Mouse (Mus musculus) large intestine, adult 2 months (tissue): ENCODE data around the gene Jup. TPM values are rescaled to one million over a fixed set of nuclear protein-coding genes. Genes with fewer than 3 reads are reported as not detected.
"Not testable (repeated sequence)": the region's sequence is repeated elsewhere in the genome, so short reads cannot be mapped to it uniquely, and the experiment has no call there.

ENCODE experiments used
- DNase-seq: peaks from one replicate; pipeline ENCODE4 v3.0.0-alpha.2; 2012; ENCODE audit warnings: low read depth, low spot score
- WGBS: fragments of 180-500 bp; shearing (Covaris S2); methylation state at CpG from one replicate; pipeline ENCODE4 v1.1.7; 2018; 5-methylcytosine and 5-hydroxymethylcytosine counted together
- polyA plus RNA-seq: library from polyadenylated mRNA; depleted of rRNA; stranded (reverse); fragments of >200 nt; gene quantifications from 2 replicates; pipeline ENCODE4 v1.2.3, GENCODE M21; 2012

Gene Jup
- polyA plus RNA-seq, 1 experiment: 216 TPM

DNA sequence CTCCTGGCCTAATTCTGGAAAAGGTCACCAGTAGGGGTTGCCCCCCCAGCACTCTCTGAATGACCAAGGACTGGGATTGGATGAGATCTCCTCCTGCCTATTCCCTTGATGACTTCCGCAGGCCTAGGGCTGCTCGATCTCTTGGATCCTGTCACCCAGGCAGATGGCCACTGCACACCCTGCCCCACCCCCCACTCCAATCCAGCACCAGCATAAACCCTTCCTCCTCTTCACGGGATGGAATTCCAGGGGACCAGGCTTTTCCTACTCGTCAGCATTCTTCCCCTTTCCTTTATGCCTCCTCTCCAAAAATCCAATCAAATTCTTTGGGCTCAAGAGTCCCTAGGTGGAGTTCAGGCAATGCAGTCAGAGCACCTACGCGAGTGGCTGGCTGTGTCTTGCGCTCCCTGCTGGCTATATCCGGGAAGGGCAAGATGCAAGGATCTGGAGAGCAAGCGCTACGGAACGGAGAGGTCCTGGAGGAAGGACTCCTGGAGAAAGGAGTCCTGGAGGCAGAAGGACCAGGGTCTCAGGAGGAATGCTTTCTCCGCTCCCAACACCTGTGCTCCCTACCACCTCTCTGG is 34.5 kb downstream of the Jup start:
- WGBS: 15% methylated on average over 12 of the region's 12 CpGs
- peak; percentile 46 for DNase-seq

- 11% methylated on average over 8 of the region's 8 CpGs for WGBS
- peak; percentile 38 for DNase-seq
Observed at GRCm38 (mm10) chr11:100362209-100362978, 35.2 kb downstream of the Jup start.

DNA sequence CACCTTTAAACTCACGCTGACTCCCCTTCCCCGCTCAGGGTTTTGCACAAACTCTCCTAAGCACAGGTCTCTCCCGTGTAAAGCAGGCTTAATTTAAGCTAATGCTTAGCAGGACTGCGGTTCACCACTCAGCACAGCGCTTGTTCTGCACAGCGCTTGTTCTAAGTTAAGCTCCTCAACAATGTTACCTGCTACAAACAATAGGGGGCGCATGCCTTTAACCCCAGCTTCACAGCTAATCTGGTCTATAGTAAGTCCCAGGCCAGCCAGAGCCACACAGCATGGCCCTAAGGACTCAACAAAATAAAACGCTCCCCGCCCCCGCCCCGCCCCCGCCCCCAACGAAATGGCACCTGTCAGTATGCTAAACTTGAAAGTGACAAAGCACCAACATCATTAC is 36.5 kb downstream of the Jup start:
- no CpG with 5 or more reads among the region's 13 CpGs for WGBS
- DNase-seq: not testable (repeated sequence)

GRCm38 (mm10) chr11:100360175-100360574 is 37.4 kb downstream of the Jup start:
- DNase-seq: no peak
- 71% methylated on average over 6 of the region's 6 CpGs for WGBS

GRCm38 (mm10) chr11:100357408-100357807 is 40.2 kb downstream of the Jup start:
- no peak for DNase-seq
- 48% methylated on average over 5 of the region's 5 CpGs for WGBS

DNA sequence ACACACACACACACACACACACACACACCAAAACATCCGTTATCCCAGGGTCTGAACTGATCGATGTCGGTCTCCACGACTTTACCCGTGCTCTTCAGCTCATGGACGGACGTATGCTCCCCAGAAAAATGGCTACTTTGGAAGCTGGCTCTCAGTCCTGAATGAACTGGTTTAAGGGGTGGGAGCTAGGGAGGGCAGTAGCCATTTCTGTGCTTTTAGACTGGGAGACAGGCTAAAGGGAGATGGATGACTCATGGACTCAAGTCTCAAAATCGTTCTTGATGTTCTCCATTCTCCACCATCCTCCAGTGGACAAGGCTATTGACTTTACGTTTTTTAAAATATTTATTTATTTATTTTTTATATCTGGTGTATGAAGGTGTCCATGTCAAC is 40.7 kb downstream of the Jup start:
- no peak for DNase-seq
- WGBS: 15% methylated on average over 9 of the region's 9 CpGs

GRCm38 (mm10) chr11:100355972-100356818 is 41.4 kb downstream of the Jup start, which contains the start of gene Hap1:
TSS of gene Hap1 (minus strand) at chr11:100356128.
- 2% methylated on average over 49 of the region's 49 CpGs for WGBS
- DNase-seq: no peak

DNA sequence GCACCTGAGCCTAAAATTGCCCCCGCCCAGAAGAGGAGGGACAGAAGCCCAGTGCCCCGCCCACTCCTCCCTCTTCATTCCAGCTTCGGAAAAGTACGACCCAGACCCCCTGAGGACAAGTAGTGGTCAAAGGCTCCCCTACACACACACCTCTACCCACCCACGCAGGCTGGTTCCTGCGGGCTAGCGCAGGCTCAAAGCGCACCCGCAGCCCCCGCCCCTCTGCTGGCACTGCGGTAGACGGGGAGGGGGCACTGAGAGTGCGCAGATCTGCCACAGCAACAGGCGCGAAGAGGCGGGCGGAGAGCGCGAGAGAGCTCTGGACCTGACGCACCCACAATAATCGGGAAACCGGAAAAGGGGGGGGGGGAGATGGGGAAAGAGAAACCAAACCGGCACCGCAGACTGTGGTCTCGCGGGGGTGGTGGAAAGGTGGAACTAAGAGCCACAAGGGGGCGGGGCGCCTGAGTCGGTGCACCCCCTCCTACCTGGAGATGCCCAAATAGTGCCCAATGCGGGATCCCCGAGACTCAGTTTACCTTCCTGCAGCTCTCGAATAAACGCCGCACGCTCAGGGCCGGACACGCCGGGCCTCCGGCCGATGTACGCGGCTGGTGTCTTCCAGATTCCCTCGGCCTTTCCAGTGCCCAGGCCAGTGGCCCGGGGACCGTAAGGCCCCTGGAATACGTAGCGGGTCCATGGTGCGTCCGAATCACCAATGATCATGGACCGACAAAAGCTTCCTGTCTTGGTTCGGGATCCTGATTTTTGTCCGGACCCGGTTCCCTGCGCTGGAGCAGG is 42.2 kb downstream of the Jup start:
- WGBS: under 1% methylated on average over 54 of the region's 54 CpGs
- no peak for DNase-seq

GRCm38 (mm10) chr11:100352076-100352857 is 45.3 kb downstream of the Jup start:
- WGBS: 42% methylated on average over 10 of the region's 10 CpGs
- no peak for DNase-seq

- 90% methylated on average over 10 of the region's 10 CpGs for WGBS
- no peak for DNase-seq
Observed at GRCm38 (mm10) chr11:100344269-100344668, 53.3 kb downstream of the Jup start.

GRCm38 (mm10) chr11:100335731-100336130 is 61.8 kb downstream of the Jup start:
- no peak for DNase-seq
- 59% methylated on average over 3 of the region's 3 CpGs for WGBS

- 62% methylated on average over 6 of the region's 6 CpGs for WGBS
- no peak for DNase-seq
Observed at GRCm38 (mm10) chr11:100333944-100334457, 63.6 kb downstream of the Jup start, which contains the start of gene Gast. TSS of gene Gast (plus strand) at chr11:100334407.

DNA sequence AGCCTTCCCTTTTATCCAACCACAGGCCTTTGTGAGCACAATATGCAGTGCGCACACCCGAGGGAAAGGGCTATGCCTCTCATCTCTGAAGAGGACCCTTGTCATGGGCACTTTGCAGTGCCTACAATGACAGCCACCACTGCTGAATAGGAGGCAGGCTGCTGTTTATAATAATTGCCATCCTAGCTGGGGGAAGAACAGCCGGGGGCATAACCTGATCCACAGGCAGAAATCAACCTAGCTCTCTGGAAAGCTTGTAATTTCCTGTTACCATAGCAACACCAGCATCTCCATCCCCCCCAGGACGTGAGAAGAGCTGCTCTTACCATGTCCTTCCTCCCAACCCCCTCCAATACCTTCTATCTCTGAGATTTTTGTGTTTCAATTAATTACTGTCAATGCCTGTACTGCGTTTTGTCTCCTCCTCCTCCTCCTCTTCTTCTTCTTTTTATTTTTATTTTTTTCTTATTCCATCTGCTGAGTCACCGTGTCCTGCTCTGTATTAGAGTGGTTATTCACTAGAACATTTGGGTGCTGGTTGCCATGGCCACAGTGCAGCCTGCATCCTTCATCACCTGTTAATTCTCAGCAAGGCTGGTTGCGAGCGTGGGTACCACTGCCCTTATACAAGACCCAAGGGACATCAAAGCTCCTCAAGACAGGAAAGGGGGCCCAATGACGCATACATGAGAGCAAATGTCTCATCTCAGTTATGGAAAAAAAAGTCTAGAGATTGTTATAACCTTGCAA is 64.6 kb downstream of the Jup start:
- no peak for DNase-seq
- 70% methylated on average over 9 of the region's 9 CpGs for WGBS

DNA sequence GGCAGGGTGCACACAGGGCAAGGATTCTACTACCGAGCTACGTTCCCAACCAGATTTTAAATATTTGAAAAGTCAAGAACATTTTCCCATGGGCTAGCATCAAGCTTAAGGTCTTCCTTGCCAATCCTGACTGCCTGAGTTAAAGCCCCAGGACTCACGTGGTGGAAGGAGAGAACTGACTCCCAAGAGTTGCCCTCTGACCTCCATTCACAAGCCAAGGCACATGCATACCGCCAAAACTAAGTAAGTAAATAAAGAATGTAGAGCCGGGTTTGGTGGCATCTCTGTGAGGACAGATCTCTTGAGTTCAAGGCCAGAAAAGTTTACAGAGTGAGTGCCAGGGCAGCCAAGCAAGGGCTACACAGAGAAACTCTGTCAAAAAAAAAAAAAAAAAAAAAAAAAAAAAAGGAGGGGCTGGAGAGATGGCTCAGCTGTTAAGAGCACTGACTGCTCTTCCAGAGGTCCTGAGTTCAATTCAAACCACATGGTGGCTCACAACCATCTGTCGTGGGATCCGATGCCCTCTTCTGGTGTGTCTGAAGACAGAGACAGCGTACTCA is 66.7 kb downstream of the Jup start:
- DNase-seq: not testable (repeated sequence)
- 47% methylated on average over 8 of the region's 8 CpGs for WGBS

DNA sequence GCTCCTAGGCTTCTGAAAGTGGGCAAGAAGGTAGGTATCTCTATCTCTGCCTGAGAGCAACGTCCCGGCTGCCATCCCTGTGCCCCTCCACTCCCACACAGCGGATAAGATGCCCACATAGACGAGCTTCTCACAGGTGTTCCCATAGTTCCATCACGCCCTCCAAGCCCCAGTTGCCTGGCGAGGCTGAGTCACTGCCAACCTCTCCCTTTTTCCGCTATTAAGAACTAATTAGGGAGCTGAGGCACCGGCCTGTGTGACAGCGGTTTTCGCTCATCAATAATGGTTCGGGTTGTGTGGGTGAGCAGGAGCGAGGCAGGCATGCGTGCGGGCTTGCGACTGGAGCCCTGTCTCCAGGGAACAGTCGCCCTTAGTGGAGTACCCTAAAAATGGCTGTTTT is 67.3 kb downstream of the Jup start:
- DNase-seq: no peak
- 72% methylated on average over 16 of the region's 16 CpGs for WGBS

DNA sequence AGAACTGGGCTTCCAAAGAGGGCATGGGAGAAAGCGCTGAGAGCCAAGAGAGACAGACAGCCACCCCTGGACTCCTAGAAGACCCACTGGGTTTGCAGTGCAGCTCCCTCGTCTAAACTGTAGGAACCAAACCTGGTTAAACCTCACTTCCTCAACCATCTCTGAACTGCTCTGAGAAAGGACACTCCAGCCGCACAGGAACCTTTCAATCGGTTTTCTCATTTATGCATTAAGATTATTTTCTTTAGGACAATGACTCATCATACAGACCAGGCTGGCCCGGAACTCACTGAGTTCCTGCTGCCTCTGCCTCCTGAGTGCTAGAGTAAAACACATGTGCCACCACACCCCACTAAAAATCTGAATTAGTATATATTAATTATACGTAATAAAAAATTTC is 69.8 kb downstream of the Jup start:
- 72% methylated on average over 6 of the region's 6 CpGs for WGBS
- DNase-seq: no peak

DNA sequence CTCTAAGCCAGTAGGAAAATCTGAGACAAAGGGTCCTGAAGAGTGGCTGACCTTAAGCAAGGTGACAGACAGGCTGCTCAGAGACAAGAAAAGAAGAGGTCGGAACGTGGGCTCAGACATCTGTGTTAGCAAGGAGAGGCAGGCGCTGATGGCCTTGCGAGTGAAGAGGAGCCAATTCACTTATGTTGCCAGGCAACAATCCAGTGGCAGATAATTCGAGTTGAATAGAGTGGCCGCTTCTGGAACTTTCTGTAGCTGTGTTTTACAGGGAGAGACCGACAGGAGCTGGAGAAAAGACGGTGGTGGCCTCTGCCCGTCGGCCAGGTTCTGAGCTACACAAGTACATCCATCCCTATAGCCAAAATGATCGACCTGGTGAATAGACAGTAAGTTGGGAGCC is 70.2 kb downstream of the Jup start:
- WGBS: 80% methylated on average over 11 of the region's 11 CpGs
- DNase-seq: no peak
